Mouse (Mus musculus): ENCODE results near the gene Pde4d. TPM values are rescaled to one million over a fixed set of nuclear protein-coding genes. Genes with fewer than 3 reads are reported as not detected.

Gene Pde4d
- polyA plus RNA-seq, 1 experiment from 2014 or later: 13.0 TPM

GRCm38 (mm10) chr13:109651790-109652605 lies 1202.2 kb downstream of the Pde4d start:
- Histone ChIP-seq H3K9me3 (ENCODE audit: control insufficient read depth, low read length) (no peaks in the 10 kb centered on the region), H3K4me1 (replicated peaks; ENCODE audit: control insufficient read depth, insufficient read depth) (no peaks in the 10 kb centered on the region), H3K4me3 (ENCODE audit: low read depth, low read length) (no peak overlapping the region), H3K27me3 (ENCODE audit: control insufficient read depth, insufficient read depth, low read length) (no peaks in the 10 kb centered on the region), H3K9ac (ENCODE audit: low read length) (no peak overlapping the region), H3K36me3 (ENCODE audit: control insufficient read depth, insufficient read depth, low read length) (no peaks in the 10 kb centered on the region), H3K4me2 (replicated peaks; ENCODE audit: low read depth) (no peak overlapping the region), H3K27ac (replicated peaks) (no peak overlapping the region)
- DNase-seq (ENCODE audit: low spot score) (peak; percentile 27), ATAC-seq (ENCODE audit: low FRiP score, low TSS enrichment) (peak; percentile 95)
- TF ChIP-seq CTCF (IDR thresholded peaks at IDR 0.05; ENCODE audit: low read depth) (no peak), EP300 (optimal IDR thresholded peaks at IDR 0.05) (no peak)
- WGBS: 54% methylated on average over 10 of the region's 10 CpGs

- 60% methylated on average over 7 of the region's 7 CpGs for WGBS
- ATAC-seq (ENCODE audit: low FRiP score, low TSS enrichment) (no peak), DNase-seq (ENCODE audit: low spot score) (no peak)
- no peak overlapping the region for H3K4me2 ChIP-seq (replicated peaks; ENCODE audit: low read depth)
- H3K9me3 ChIP-seq (ENCODE audit: control insufficient read depth, low read length): no peaks in the 10 kb centered on the region
- no peak for TF ChIP-seq EP300 (optimal IDR thresholded peaks at IDR 0.05)
- TF ChIP-seq CTCF (IDR thresholded peaks at IDR 0.05; ENCODE audit: low read depth): no peak
- no peak overlapping the region for H3K4me3 ChIP-seq (ENCODE audit: low read depth, low read length)
- no peak overlapping the region for H3K9ac ChIP-seq (ENCODE audit: low read length)
- no peaks in the 10 kb centered on the region for H3K4me1 ChIP-seq (replicated peaks; ENCODE audit: control insufficient read depth, insufficient read depth)
- no peaks in the 10 kb centered on the region for H3K27me3 ChIP-seq (ENCODE audit: control insufficient read depth, insufficient read depth, low read length)
- H3K27ac ChIP-seq (replicated peaks): no peak overlapping the region
- no peaks in the 10 kb centered on the region for H3K36me3 ChIP-seq (ENCODE audit: control insufficient read depth, insufficient read depth, low read length)
These were observed 1202.9 kb downstream of the Pde4d start for GRCm38 (mm10) chr13:109652631-109653030.

DNA sequence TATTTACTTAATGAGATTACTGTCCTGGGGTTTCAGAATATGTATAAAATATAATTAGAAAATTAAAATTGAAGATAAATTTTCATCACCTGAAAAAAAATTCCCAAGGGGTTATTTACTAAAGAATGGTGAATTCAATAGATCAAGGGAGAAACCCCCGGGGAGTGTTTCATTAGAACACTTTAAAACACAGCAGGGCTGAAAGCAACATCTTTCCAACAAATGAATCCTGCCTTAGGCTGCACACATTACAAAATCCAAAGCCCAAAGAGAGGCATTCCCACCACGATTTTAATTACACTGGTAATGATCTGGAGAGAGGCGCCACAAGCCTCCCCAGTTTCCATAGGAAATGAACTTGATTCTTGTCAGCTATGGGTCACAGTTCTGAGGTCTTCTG lies 1205.6 kb downstream of the Pde4d start:
- no peak overlapping the region for H3K4me3 ChIP-seq (ENCODE audit: low read depth, low read length)
- no peak overlapping the region for H3K27ac ChIP-seq (replicated peaks)
- ATAC-seq (ENCODE audit: low FRiP score, low TSS enrichment) (no peak), DNase-seq (ENCODE audit: low spot score) (no peak)
- no peaks in the 10 kb centered on the region for H3K36me3 ChIP-seq (ENCODE audit: control insufficient read depth, insufficient read depth, low read length)
- no peak for TF ChIP-seq EP300 (optimal IDR thresholded peaks at IDR 0.05)
- no peak for TF ChIP-seq CTCF (IDR thresholded peaks at IDR 0.05; ENCODE audit: low read depth)
- no peaks in the 10 kb centered on the region for H3K4me1 ChIP-seq (replicated peaks; ENCODE audit: control insufficient read depth, insufficient read depth)
- H3K4me2 ChIP-seq (replicated peaks; ENCODE audit: low read depth): no peak overlapping the region
- 72% methylated on average over 3 of the region's 3 CpGs for WGBS
- H3K9ac ChIP-seq (ENCODE audit: low read length): no peak overlapping the region
- H3K27me3 ChIP-seq (ENCODE audit: control insufficient read depth, insufficient read depth, low read length): no peaks in the 10 kb centered on the region
- no peaks in the 10 kb centered on the region for H3K9me3 ChIP-seq (ENCODE audit: control insufficient read depth, low read length)

- no peak for DNase-seq (ENCODE audit: low spot score)
- 40% methylated on average over 6 of the region's 6 CpGs for WGBS
These were observed 1209.4 kb downstream of the Pde4d start for GRCm38 (mm10) chr13:109659103-109659502.

DNA sequence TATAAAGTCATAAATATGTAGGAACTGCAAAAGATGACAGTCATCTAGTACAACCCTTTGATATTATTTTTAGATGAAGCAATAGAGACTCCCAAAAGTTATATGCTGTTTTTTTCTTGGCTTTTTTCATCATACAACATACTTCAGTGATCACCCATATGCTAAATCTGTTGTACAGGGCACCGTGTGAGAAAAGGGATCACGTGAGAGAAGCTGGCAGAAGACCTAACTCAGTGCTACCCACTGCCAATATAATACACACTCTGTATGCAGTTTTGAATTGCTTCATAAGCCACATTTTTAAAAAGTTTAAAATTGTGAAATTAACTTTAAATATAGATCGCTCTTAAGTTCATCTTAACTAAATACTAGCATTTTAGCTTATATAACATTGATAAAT lies 1211.6 kb downstream of the Pde4d start:
- H3K9me3 ChIP-seq (ENCODE audit: control insufficient read depth, low read length): no peaks in the 10 kb centered on the region
- no peak overlapping the region for H3K9ac ChIP-seq (ENCODE audit: low read length)
- H3K36me3 ChIP-seq (ENCODE audit: control insufficient read depth, insufficient read depth, low read length): no peaks in the 10 kb centered on the region
- H3K4me2 ChIP-seq (replicated peaks; ENCODE audit: low read depth): no peak overlapping the region
- DNase-seq (ENCODE audit: low spot score): no peak
- WGBS: 76% methylated on average over 3 of the region's 3 CpGs
- H3K27ac ChIP-seq (replicated peaks): no peak overlapping the region
- H3K27me3 ChIP-seq (ENCODE audit: control insufficient read depth, insufficient read depth, low read length): no peaks in the 10 kb centered on the region
- no peak overlapping the region for H3K4me3 ChIP-seq (ENCODE audit: low read depth, low read length)
- TF ChIP-seq CTCF (IDR thresholded peaks at IDR 0.05; ENCODE audit: low read depth) (no peak), EP300 (optimal IDR thresholded peaks at IDR 0.05) (no peak)
- ATAC-seq (ENCODE audit: low FRiP score, low TSS enrichment): no peak
- H3K4me1 ChIP-seq (replicated peaks; ENCODE audit: control insufficient read depth, insufficient read depth): no peaks in the 10 kb centered on the region

More at GRCm38 (mm10) chr13:109659103-109659502, 1209.4 kb downstream of the Pde4d start:
- no peak for TF ChIP-seq EP300 (optimal IDR thresholded peaks at IDR 0.05)
- TF ChIP-seq CTCF (IDR thresholded peaks at IDR 0.05; ENCODE audit: low read depth): no peak
- Histone ChIP-seq H3K9ac (ENCODE audit: low read length) (no peak overlapping the region), H3K4me1 (replicated peaks; ENCODE audit: control insufficient read depth, insufficient read depth) (no peaks in the 10 kb centered on the region), H3K36me3 (ENCODE audit: control insufficient read depth, insufficient read depth, low read length) (no peaks in the 10 kb centered on the region), H3K4me3 (ENCODE audit: low read depth, low read length) (no peak overlapping the region), H3K9me3 (ENCODE audit: control insufficient read depth, low read length) (no peaks in the 10 kb centered on the region), H3K27ac (replicated peaks) (no peak overlapping the region), H3K4me2 (replicated peaks; ENCODE audit: low read depth) (no peak overlapping the region), H3K27me3 (ENCODE audit: control insufficient read depth, insufficient read depth, low read length) (no peaks in the 10 kb centered on the region)
- ATAC-seq (ENCODE audit: low FRiP score, low TSS enrichment): peak; percentile 92

DNA sequence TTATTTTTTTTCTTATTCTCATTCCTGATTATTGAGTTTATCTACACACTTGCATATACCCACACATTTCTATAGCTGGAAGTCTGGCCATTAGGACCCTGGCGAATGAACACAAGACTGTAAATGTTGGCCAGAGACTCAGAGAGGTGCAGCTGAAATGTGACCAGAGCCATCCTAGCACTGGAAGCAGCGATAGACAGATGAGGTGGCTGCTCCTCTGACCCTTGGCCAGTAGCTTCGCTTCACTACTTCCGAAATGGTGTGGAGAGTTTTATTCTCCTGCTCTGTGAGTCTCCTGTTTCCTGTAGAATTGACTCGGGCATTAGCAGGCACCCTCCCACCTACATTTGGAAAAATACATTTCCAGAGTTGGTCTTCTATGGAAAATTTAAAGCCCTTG lies 1212.4 kb downstream of the Pde4d start:
- ATAC-seq (ENCODE audit: low FRiP score, low TSS enrichment): no peak
- Histone ChIP-seq H3K9ac (ENCODE audit: low read length) (no peak overlapping the region), H3K27me3 (ENCODE audit: control insufficient read depth, insufficient read depth, low read length) (no peaks in the 10 kb centered on the region), H3K9me3 (ENCODE audit: control insufficient read depth, low read length) (no peaks in the 10 kb centered on the region), H3K4me3 (ENCODE audit: low read depth, low read length) (no peak overlapping the region), H3K4me1 (replicated peaks; ENCODE audit: control insufficient read depth, insufficient read depth) (no peaks in the 10 kb centered on the region), H3K27ac (replicated peaks) (no peak overlapping the region; the same call in 1 of the 2 replicates), H3K4me2 (replicated peaks; ENCODE audit: low read depth) (no peak overlapping the region), H3K36me3 (ENCODE audit: control insufficient read depth, insufficient read depth, low read length) (no peaks in the 10 kb centered on the region)
- WGBS: 62% methylated on average over 5 of the region's 5 CpGs
- no peak for TF ChIP-seq CTCF (IDR thresholded peaks at IDR 0.05; ENCODE audit: low read depth)
- TF ChIP-seq EP300 (optimal IDR thresholded peaks at IDR 0.05): no peak
- DNase-seq (ENCODE audit: low spot score): no peak

Data from stomach, postnatal 0 days (tissue).